Mouse (Mus musculus) megakaryocyte, embryonic 14.5 days (primary cell): ENCODE data around the gene Ptcd1.

Experiments used
- FLI1 ChIP-seq: IDR thresholded peaks from 2 replicates; pipeline ENCODE4 v1.6.1; 2012; ENCODE audit warnings: low read length, inconsistent platforms, mixed read lengths
- GATA1 ChIP-seq: IDR thresholded peaks from 3 replicates; pipeline ENCODE4 v1.6.1; 2012; ENCODE audit warnings: mixed read lengths, low read length, inconsistent platforms, borderline replicate concordance

- TF ChIP-seq FLI1 (no peak), GATA1 (no peak)
Observed at GRCm38 (mm10) chr5:145207385-145207784, 40.5 kb upstream of the Ptcd1 start.
